Mouse (Mus musculus) E14TG2a.4 (cell line): ENCODE measurements at regions not wholly inside any gene's neighbourhood (a gene's known extent, or its start where the extent isn't known, plus 50 kb on each side); places are given as distances from the start of the nearest gene placed in this dataset.

Experiments
- H3K27me3 ChIP-seq: 2 replicates; pipeline ENCODE4 v1.6.1; 2014; ENCODE audit warnings: low read length, control low read depth; ENCODE audit not compliant: insufficient read depth
- H3K36me3 ChIP-seq: 2 replicates; pipeline ENCODE4 v1.6.1; 2014; ENCODE audit warnings: low read length, control low read depth; ENCODE audit not compliant: insufficient read depth
- H3K4me1 ChIP-seq: replicated peaks from 2 replicates; pipeline ENCODE4 v1.6.1; 2014; ENCODE audit warnings: low read depth, low read length, control low read depth
- H3K4me3 ChIP-seq: replicated peaks from 2 replicates; pipeline ENCODE4 v1.5.1; 2014; ENCODE audit warnings: mild to moderate bottlenecking, low read length
- H3K9me3 ChIP-seq: 2 replicates; pipeline ENCODE4 v1.6.1; 2014; ENCODE audit warnings: low read length, control low read depth
- CTCF ChIP-seq: conservative IDR thresholded peaks from 2 replicates; pipeline ENCODE4 v1.5.1; 2014; ENCODE audit warnings: low read length
- NANOG ChIP-seq: IDR thresholded peaks from 2 replicates; pipeline ENCODE4 v1.6.1; 2014; ENCODE audit warnings: borderline replicate concordance, low read length, mixed read lengths
- POU5F1 ChIP-seq: IDR thresholded peaks from 2 replicates; pipeline ENCODE4 v1.6.1; 2014; ENCODE audit warnings: low read length, borderline replicate concordance

DNA sequence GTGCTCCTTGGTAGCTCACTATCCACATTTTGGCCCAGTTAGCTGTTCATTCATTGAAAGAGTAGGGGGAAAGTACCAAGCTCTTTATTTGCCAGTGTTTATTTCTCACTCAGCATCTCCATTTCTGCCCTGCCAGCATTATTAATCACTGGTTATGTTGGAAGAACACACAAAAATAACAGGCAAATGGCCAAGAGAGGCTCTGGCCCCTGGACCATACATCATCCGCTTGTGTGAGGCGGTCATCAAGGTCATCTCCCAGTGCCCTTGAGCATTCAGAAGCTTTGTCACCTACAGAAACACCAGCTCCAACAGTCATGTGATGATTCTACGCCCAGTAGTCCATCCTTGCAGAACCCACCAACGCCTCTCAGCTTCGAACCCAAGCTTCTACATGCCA is 133.2 kb upstream of the Rpl34 start:
- 0 out of 2 replicates have a peak, but pooled peaks cover 14% of the 10 kb centered on the region for H3K27me3 ChIP-seq
- peaks cover 5% of the 10 kb centered on the region for H3K4me1 ChIP-seq
- H3K36me3 ChIP-seq, result no peaks in the 10 kb centered on the region
- H3K4me3 ChIP-seq, result no peak overlapping the region
- TF ChIP-seq POU5F1 (no peak), NANOG (no peak), CTCF (no peak)
- no peaks in the 10 kb centered on the region for H3K9me3 ChIP-seq

GRCm38 (mm10) chr3:130860315-130860714 is 130.1 kb upstream of the Rpl34 start:
- peaks cover 11% of the 10 kb centered on the region for H3K4me1 ChIP-seq
- H3K27me3 ChIP-seq, result 0 out of 2 replicates have a peak, but pooled peaks cover 7% of the 10 kb centered on the region
- H3K36me3 ChIP-seq, result no peaks in the 10 kb centered on the region
- no peak overlapping the region for H3K4me3 ChIP-seq
- H3K9me3 ChIP-seq, result no peaks in the 10 kb centered on the region
- TF ChIP-seq NANOG (no peak), CTCF (no peak), POU5F1 (no peak)

GRCm38 (mm10) chr3:130853866-130854265 is 123.7 kb upstream of the Rpl34 start:
- Histone ChIP-seq H3K4me3 (no peak overlapping the region), H3K4me1 (peaks cover 6% of the 10 kb centered on the region), H3K9me3 (no peaks in the 10 kb centered on the region), H3K27me3 (no peaks in the 10 kb centered on the region), H3K36me3 (no peaks in the 10 kb centered on the region)
- TF ChIP-seq NANOG, result no peak
- TF ChIP-seq POU5F1, result no peak
- TF ChIP-seq CTCF, result no peak

GRCm38 (mm10) chr3:130850766-130851308 is 120.6 kb upstream of the Rpl34 start:
- Histone ChIP-seq H3K36me3 (no peaks in the 10 kb centered on the region), H3K4me3 (no peak overlapping the region), H3K4me1 (no peaks in the 10 kb centered on the region), H3K27me3 (no peaks in the 10 kb centered on the region), H3K9me3 (no peaks in the 10 kb centered on the region)
- TF ChIP-seq POU5F1 (no peak), NANOG (no peak), CTCF (no peak)

- peaks cover 27% of the 10 kb centered on the region for H3K9me3 ChIP-seq
- H3K27me3 ChIP-seq, result no peaks in the 10 kb centered on the region
- H3K36me3 ChIP-seq, result no peaks in the 10 kb centered on the region
- no peak overlapping the region for H3K4me3 ChIP-seq
- H3K4me1 ChIP-seq, result peaks cover 3% of the 10 kb centered on the region; the same call in 1 of the 2 replicates
- TF ChIP-seq CTCF (no peak), NANOG (no peak), POU5F1 (no peak)
These were observed 111.6 kb upstream of the Rpl34 start for GRCm38 (mm10) chr3:130841755-130842154.

- Histone ChIP-seq H3K4me3 (no peak overlapping the region), H3K27me3 (no peaks in the 10 kb centered on the region), H3K4me1 (peaks cover 3% of the 10 kb centered on the region; the same call in 1 of the 2 replicates), H3K36me3 (no peaks in the 10 kb centered on the region), H3K9me3 (peaks cover 27% of the 10 kb centered on the region)
- TF ChIP-seq POU5F1 (no peak), CTCF (no peak), NANOG (no peak)
These were observed 109.8 kb upstream of the Rpl34 start for GRCm38 (mm10) chr3:130839924-130840440.

DNA sequence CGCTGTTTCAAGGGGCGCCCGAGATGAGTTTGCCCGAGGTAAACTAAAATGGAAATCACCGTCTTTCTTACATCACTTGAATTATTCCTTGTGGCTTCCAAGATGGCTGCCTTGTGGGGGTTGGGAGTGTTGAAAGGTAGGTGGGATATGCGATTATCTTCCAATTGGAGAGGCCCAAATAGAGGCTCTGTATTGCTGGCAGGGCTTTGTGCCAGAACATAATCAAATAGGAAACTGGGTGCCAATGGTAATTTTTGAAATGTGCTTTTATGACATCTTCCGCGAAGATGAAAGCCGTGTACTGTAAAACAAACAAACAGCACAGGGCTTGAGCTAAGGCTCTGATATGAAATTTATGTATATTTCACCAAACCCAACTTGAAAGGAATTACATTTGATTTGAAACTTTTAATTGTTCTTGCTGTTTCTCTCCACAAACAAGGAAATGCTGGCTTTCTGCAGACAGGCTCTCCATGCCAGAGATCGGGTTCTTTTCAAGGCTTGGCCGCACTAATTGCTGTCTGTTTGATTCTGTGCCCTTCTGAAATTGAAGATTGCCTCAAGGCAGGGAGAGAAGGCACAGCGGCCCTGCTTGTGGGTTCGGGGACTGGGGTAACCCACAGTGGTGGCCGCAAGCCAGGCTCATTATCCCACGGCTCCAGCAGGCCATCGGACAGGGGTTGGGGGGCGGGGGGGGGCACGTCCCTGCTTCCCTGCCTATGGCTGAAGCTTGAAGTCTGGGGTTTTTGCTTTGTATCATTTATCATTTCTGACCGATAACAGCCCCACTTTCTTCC is 108.6 kb upstream of the Rpl34 start:
- TF ChIP-seq POU5F1 (no peak), NANOG (no peak)
- peaks cover 3% of the 10 kb centered on the region; the same call in 1 of the 2 replicates for H3K4me1 ChIP-seq
- H3K27me3 ChIP-seq, result no peaks in the 10 kb centered on the region
- H3K4me3 ChIP-seq, result no peak overlapping the region
- H3K36me3 ChIP-seq, result no peaks in the 10 kb centered on the region
- peaks cover 22% of the 10 kb centered on the region for H3K9me3 ChIP-seq

DNA sequence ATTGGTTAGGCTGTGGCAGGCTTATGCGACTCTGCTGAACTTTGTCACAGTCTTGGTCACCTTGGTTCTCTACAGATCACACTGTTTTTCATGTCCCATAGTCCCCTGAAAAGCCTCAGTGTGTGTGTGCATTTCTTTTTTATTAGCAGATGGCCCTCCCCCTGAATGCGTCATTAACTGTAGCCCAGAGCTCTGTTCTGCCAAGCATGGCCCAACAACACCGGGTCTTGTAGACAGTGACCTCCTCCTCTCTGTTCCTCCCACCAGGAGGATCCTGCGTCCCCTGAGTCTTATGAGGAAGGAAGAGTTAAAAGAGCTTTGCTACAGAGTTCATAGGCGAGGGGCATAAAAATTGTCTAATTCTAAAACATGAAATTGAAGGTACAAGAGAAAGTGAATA is 103.5 kb upstream of the Rpl34 start:
- no peaks in the 10 kb centered on the region for H3K9me3 ChIP-seq
- H3K4me1 ChIP-seq, result 0 out of 2 replicates have a peak, but pooled peaks cover 3% of the 10 kb centered on the region
- TF ChIP-seq POU5F1 (no peak), CTCF (no peak), NANOG (no peak)
- no peak overlapping the region for H3K4me3 ChIP-seq
- H3K27me3 ChIP-seq, result peaks cover 2% of the 10 kb centered on the region; the same call in 1 of the 2 replicates
- H3K36me3 ChIP-seq, result no peaks in the 10 kb centered on the region
